Mouse (Mus musculus) adrenal gland, postnatal 0 days (tissue): ENCODE data around the gene Cabp7. TPM values are rescaled to one million over a fixed set of nuclear protein-coding genes. Genes with fewer than 3 reads are reported as not detected.

ENCODE experiments used
- polyA plus RNA-seq: library from polyadenylated mRNA; unstranded; fragments of >200 nt; fragmentation: Nextera tagmentation; extraction: Ambion mirVana; gene quantifications from 2 replicates; pipeline ENCODE4 v1.2.1, GENCODE M21; 2015

Cabp7 gene
- polyA plus RNA-seq = 0.24 and 0.32 TPM in 2 replicates

GRCm38 (mm10) chr11:4746733-4747132 lies at the start of gene Cabp7:
TSS of gene Cabp7 (minus strand) at chr11:4746778.

GRCm38 (mm10) chr11:4704072-4704964 lies 42.3 kb downstream of the Cabp7 start, which contains the start of the genes Uqcr10 and Zmat5:
TSS of gene Uqcr10 (minus strand) at chr11:4704342.
TSS of gene Zmat5 (plus strand) at chr11:4704678.

Other genes starting within 250 kb of the Cabp7 start
- 16.5 and 21.0 TPM in 2 replicates for gene Mtmr3, start 151.9 kb downstream of the Cabp7 start, polyA plus RNA-seq
- gene Gm11032, start 126.7 kb downstream of the Cabp7 start, polyA plus RNA-seq = not detected in 2 replicates
- gene Ascc2, start 109.0 kb downstream of the Cabp7 start, polyA plus RNA-seq = 16.7 and 25.0 TPM in 2 replicates
- 1,531 and 1,840 TPM in 2 replicates for gene Uqcr10, start 42.4 kb downstream of the Cabp7 start, polyA plus RNA-seq
- 85.8 and 89.4 TPM in 2 replicates for gene Zmat5, start 42.1 kb downstream of the Cabp7 start, polyA plus RNA-seq
- gene Nf2, start 102.8 kb upstream of the Cabp7 start, polyA plus RNA-seq = 25.1 and 28.5 TPM in 2 replicates
- gene Nipsnap1, start 127.2 kb upstream of the Cabp7 start, polyA plus RNA-seq = 36.6 and 43.3 TPM in 2 replicates
- gene Thoc5, start 148.5 kb upstream of the Cabp7 start, polyA plus RNA-seq = 15.3 and 19.4 TPM in 2 replicates
- 1.9 and 3.8 TPM in 2 replicates for gene Nefh, start 201.3 kb upstream of the Cabp7 start, polyA plus RNA-seq
- gene Ap1b1, start 240.0 kb upstream of the Cabp7 start, polyA plus RNA-seq = 33.0 and 48.1 TPM in 2 replicates